Mouse (Mus musculus) MEL (cell line): ENCODE measurements around the gene Ccdc157. TPM values are rescaled to one million over a fixed set of nuclear protein-coding genes. Genes with fewer than 3 reads are reported as not detected.

Experiments used
- DNase-seq: peaks from one replicate; pipeline ENCODE4 v3.0.0; 2011; ENCODE audit warnings: low read depth, low spot score
- H3K27ac ChIP-seq: 2 replicates; pipeline ENCODE4 v1.5.1; 2012; ENCODE audit warnings: low read depth, mild to moderate bottlenecking, control low read depth, low read length, moderate library complexity; ENCODE audit not compliant: control insufficient read depth
- H3K27me3 ChIP-seq, 2 experiments: fragments of 150-350 bp in 1 of 2; sonication (generic) in 1 of 2; 2 replicates each; pipeline ENCODE4 v1.6.1; 2012; ENCODE audit warnings: low read length in 2 of 2, mild to moderate bottlenecking in 2 of 2, improper control_type of control experiment in 1 of 2, moderate library complexity in 1 of 2; ENCODE audit not compliant: insufficient read depth in 2 of 2, control insufficient read depth in 1 of 2
- H3K36me3 ChIP-seq, 2 experiments: 2 replicates each; pipeline ENCODE4 v1.6.1; 2012 to 2014; ENCODE audit warnings: low read length in 2 of 2, improper control_type of control experiment in 1 of 2, inconsistent platforms in 1 of 2, mild to moderate bottlenecking in 1 of 2; ENCODE audit not compliant: insufficient read depth in 2 of 2, control insufficient read depth in 1 of 2
- H3K4me1 ChIP-seq, 2 experiments: fragments of 150-350 bp in 1 of 2; sonication (generic) in 1 of 2; 2 replicates each; pipeline ENCODE4 v1.6.1; 2012; ENCODE audit warnings: low read length in 2 of 2, improper control_type of control experiment in 1 of 2, mild to moderate bottlenecking in 1 of 2; ENCODE audit not compliant: insufficient read depth in 2 of 2, control insufficient read depth in 1 of 2
- H3K4me3 ChIP-seq, 2 experiments: fragments of 150-350 bp in 1 of 2; sonication (generic) in 1 of 2; 2 replicates each; pipeline ENCODE4 v1.5.1; 2012; ENCODE audit warnings: low read depth in 2 of 2, low read length in 2 of 2, mild to moderate bottlenecking in 2 of 2, moderate library complexity in 2 of 2, control low read depth in 1 of 2, improper control_type of control experiment in 1 of 2; ENCODE audit not compliant: control insufficient read depth in 1 of 2, insufficient read depth in 1 of 2
- H3K79me2 ChIP-seq: 2 replicates; pipeline ENCODE4 v1.6.1; 2012; ENCODE audit warnings: mild to moderate bottlenecking, low read length, moderate library complexity; ENCODE audit not compliant: control insufficient read depth, poor library complexity, insufficient read depth
- H3K9ac ChIP-seq: 2 replicates; pipeline ENCODE4 v1.6.1; 2012; ENCODE audit warnings: low read depth, mild to moderate bottlenecking, control low read depth, low read length, moderate library complexity; ENCODE audit not compliant: control insufficient read depth, poor library complexity, severe bottlenecking
- H3K9me3 ChIP-seq: fragments of 150-350 bp; sonication (generic); replicated peaks from 2 replicates; pipeline ENCODE4 v1.6.1; 2012; ENCODE audit warnings: mild to moderate bottlenecking, low read length, improper control_type of control experiment, moderate library complexity; ENCODE audit not compliant: insufficient read depth
- BHLHE40 ChIP-seq: IDR thresholded peaks from 2 replicates; pipeline ENCODE4 v1.6.1; 2012; ENCODE audit warnings: low read depth, mild to moderate bottlenecking, inconsistent platforms, low read length, improper control_type of control experiment, borderline replicate concordance
- CHD2 ChIP-seq: IDR thresholded peaks from 2 replicates; pipeline ENCODE4 v1.6.1; 2011; ENCODE audit warnings: low read length, improper control_type of control experiment
- CTCF ChIP-seq, 3 experiments: IDR thresholded peaks in 2 of 3; conservative IDR thresholded peaks in 1 of 3; 2 replicates each; pipeline ENCODE4 v1.5.1; 2011 to 2012; ENCODE audit warnings: low read length in 3 of 3, low read depth in 2 of 3, mild to moderate bottlenecking in 2 of 3, improper control_type of control experiment in 1 of 3, inconsistent platforms in 1 of 3, mixed read lengths in 1 of 3, moderate library complexity in 1 of 3; ENCODE audit not compliant: control insufficient read depth in 1 of 3, insufficient read depth in 1 of 3, poor library complexity in 1 of 3, severe bottlenecking in 1 of 3
- ELF1 ChIP-seq: IDR thresholded peaks from 2 replicates; pipeline ENCODE4 v1.6.1; 2014; ENCODE audit warnings: low read depth, mild to moderate bottlenecking, inconsistent platforms, low read length, improper control_type of control experiment, moderate library complexity
- ETS1 ChIP-seq: IDR thresholded peaks from 2 replicates; pipeline ENCODE4 v1.6.1; 2012; ENCODE audit warnings: low read depth, mild to moderate bottlenecking, inconsistent platforms, low read length, improper control_type of control experiment, moderate library complexity
- GATA1 ChIP-seq: IDR thresholded peaks from 2 replicates; pipeline ENCODE4 v1.6.1; 2011; ENCODE audit warnings: low read depth, low read length, improper control_type of control experiment
- HCFC1 ChIP-seq: IDR thresholded peaks from 2 replicates; pipeline ENCODE4 v1.6.1; 2012; ENCODE audit warnings: low read depth, mild to moderate bottlenecking, inconsistent platforms, low read length, improper control_type of control experiment, moderate library complexity
- JUND ChIP-seq: IDR thresholded peaks from 2 replicates; pipeline ENCODE4 v1.6.1; 2011; ENCODE audit warnings: low read depth, mild to moderate bottlenecking, improper control_type of control experiment, low read length
- KAT2A ChIP-seq: conservative IDR thresholded peaks from 2 replicates; pipeline ENCODE4 v1.6.1; 2012; ENCODE audit warnings: low read depth, low read length, improper control_type of control experiment, inconsistent platforms
- MAFK ChIP-seq: IDR thresholded peaks from 2 replicates; pipeline ENCODE4 v1.6.1; 2011; ENCODE audit warnings: low read depth, mild to moderate bottlenecking, low read length, improper control_type of control experiment, borderline replicate concordance
- MAX ChIP-seq: IDR thresholded peaks from 2 replicates; pipeline ENCODE4 v1.6.1; 2011; ENCODE audit warnings: low read length, improper control_type of control experiment
- MAZ ChIP-seq: IDR thresholded peaks from 2 replicates; pipeline ENCODE4 v1.6.1; 2012; ENCODE audit warnings: low read depth, mild to moderate bottlenecking, inconsistent platforms, low read length, improper control_type of control experiment
- MXI1 ChIP-seq: IDR thresholded peaks from 2 replicates; pipeline ENCODE4 v1.6.1; 2011; ENCODE audit warnings: mild to moderate bottlenecking, low read depth, low read length, improper control_type of control experiment
- MYC ChIP-seq: IDR thresholded peaks from 2 replicates; pipeline ENCODE4 v1.6.1; 2011; ENCODE audit warnings: low read depth, mild to moderate bottlenecking, low read length, improper control_type of control experiment, moderate library complexity
- NELFE ChIP-seq: IDR thresholded peaks from 2 replicates; pipeline ENCODE4 v1.6.1; 2011; ENCODE audit warnings: low read depth, low read length, improper control_type of control experiment
- NRF1 ChIP-seq: IDR thresholded peaks from 2 replicates; pipeline ENCODE4 v1.6.1; 2014; ENCODE audit warnings: low read depth, mild to moderate bottlenecking, inconsistent platforms, low read length, improper control_type of control experiment, moderate library complexity; ENCODE audit not compliant: poor library complexity, insufficient read depth, severe bottlenecking
- POLR2A ChIP-seq, 2 experiments: IDR thresholded peaks; 2 replicates each; pipeline ENCODE4 v1.6.1; 2011 to 2012; ENCODE audit warnings: low read length in 2 of 2, mild to moderate bottlenecking in 2 of 2, control low read depth in 1 of 2, improper control_type of control experiment in 1 of 2, low read depth in 1 of 2, moderate library complexity in 1 of 2; ENCODE audit not compliant: control insufficient read depth in 1 of 2, insufficient read depth in 1 of 2, poor library complexity in 1 of 2
- POLR2AphosphoS2 ChIP-seq: IDR thresholded peaks from 2 replicates; pipeline ENCODE4 v1.6.1; 2011; ENCODE audit warnings: low read length, improper control_type of control experiment
- RAD21 ChIP-seq: IDR thresholded peaks from 2 replicates; pipeline ENCODE4 v1.6.1; 2011; ENCODE audit warnings: mild to moderate bottlenecking, low read depth, low read length, improper control_type of control experiment
- SIN3A ChIP-seq: IDR thresholded peaks from 2 replicates; pipeline ENCODE4 v1.6.1; 2012; ENCODE audit warnings: low read length, improper control_type of control experiment, inconsistent platforms
- SMC3 ChIP-seq: IDR thresholded peaks from 2 replicates; pipeline ENCODE4 v1.6.1; 2011; ENCODE audit warnings: low read depth, low read length, improper control_type of control experiment
- TAL1 ChIP-seq: IDR thresholded peaks from 2 replicates; pipeline ENCODE4 v1.6.1; 2012; ENCODE audit warnings: mild to moderate bottlenecking, inconsistent platforms, low read length, moderate library complexity, mixed read lengths
- TBP ChIP-seq: IDR thresholded peaks from 2 replicates; pipeline ENCODE4 v1.8.0; 2011; ENCODE audit warnings: low read depth, low read length, improper control_type of control experiment
- UBTF ChIP-seq: IDR thresholded peaks from 2 replicates; pipeline ENCODE4 v1.6.1; 2012; ENCODE audit warnings: low read depth, mild to moderate bottlenecking, inconsistent platforms, low read length, improper control_type of control experiment, moderate library complexity, borderline replicate concordance; ENCODE audit not compliant: insufficient read depth
- USF1 ChIP-seq: IDR thresholded peaks from 2 replicates; pipeline ENCODE4 v1.6.1; 2014; ENCODE audit warnings: low read depth, mild to moderate bottlenecking, inconsistent platforms, low read length, improper control_type of control experiment, moderate library complexity
- USF2 ChIP-seq, 2 experiments: IDR thresholded peaks; 2 replicates each; pipeline ENCODE4 v1.6.1; 2011 to 2012; ENCODE audit warnings: improper control_type of control experiment in 2 of 2, low read length in 2 of 2, borderline replicate concordance in 1 of 2, inconsistent platforms in 1 of 2, low read depth in 1 of 2, mild to moderate bottlenecking in 1 of 2; ENCODE audit not compliant: insufficient read depth in 1 of 2
- ZC3H11A ChIP-seq: IDR thresholded peaks from 2 replicates; pipeline ENCODE4 v1.6.1; 2012; ENCODE audit warnings: low read depth, mild to moderate bottlenecking, inconsistent platforms, low read length, improper control_type of control experiment
- ZMIZ1 ChIP-seq: IDR thresholded peaks from 2 replicates; pipeline ENCODE4 v1.6.1; 2012; ENCODE audit warnings: low read depth, mild to moderate bottlenecking, inconsistent platforms, low read length, improper control_type of control experiment, moderate library complexity
- polyA plus RNA-seq, 2 experiments: library from polyadenylated mRNA; stranded (reverse) in 1 of 2; unstranded in 1 of 2; fragments of >175 nt in 1 of 2; fragments of >200 nt in 1 of 2; gene quantifications; 2 replicates each; pipeline versions ENCODE4 v1.2.1 to v1.2.4; 2012; ENCODE audit warnings: low replicate concordance in 2 of 2, low read depth in 1 of 2; ENCODE audit not compliant: insufficient read length in 2 of 2, insufficient read depth in 1 of 2, missing spikeins in 1 of 2
- total RNA-seq: library from RNA; depleted of rRNA; stranded (reverse); fragments of 300-350 nt; gene quantifications from 2 replicates; pipeline ENCODE4 v1.2.3, GENCODE M21; 2012

The Ccdc157 gene
- total and polyA plus RNA-seq, 3 experiments, result 2.0 to 2.9 TPM; not detected in 1

DNA sequence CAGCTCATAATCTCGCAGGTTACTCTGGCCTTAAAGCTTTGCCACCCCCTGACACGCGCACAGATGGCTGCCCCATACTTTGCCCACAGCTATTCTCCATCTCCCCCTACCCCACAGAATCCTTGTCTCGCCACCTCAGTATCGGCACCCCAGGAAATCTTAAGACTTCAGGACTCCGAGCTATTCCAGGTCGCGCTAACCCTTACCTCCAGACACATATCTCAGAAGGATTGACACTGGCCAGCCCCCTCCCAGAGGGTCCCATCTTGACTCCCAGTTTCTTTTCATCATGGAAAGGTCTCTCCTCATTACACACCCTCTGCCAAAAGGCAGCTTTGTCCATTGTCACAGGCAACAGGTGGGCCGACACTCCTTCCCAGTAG, 27.2 kb upstream of the Ccdc157 start:
- Histone ChIP-seq H3K27me3 (no peaks in the 10 kb centered on the region), H3K36me3 (peaks cover 5 to 11% of the 10 kb centered on the region in 2 experiments), H3K27ac (no peak overlapping the region), H3K4me1 (peaks cover 0 to 10% of the 10 kb centered on the region in 2 experiments; a peak in 3 of 4 replicates), H3K9me3 (no peaks in the 10 kb centered on the region), H3K9ac (peak overlapping the region; percentile 85), H3K79me2 (peaks cover 8% of the 10 kb centered on the region), H3K4me3 (peak overlapping the region; percentile 74 to 91)
- TF ChIP-seq KAT2A (no peak), SMC3 (no peak), POLR2AphosphoS2 (no peak), BHLHE40 (no peak), USF1 (no peak), ZMIZ1 (no peak)
- no peak for DNase-seq

GRCm38 (mm10) chr11:4186486-4187317, 26.6 kb upstream of the Ccdc157 start, which contains the start of gene Tbc1d10a:
Gene Tbc1d10a, plus strand, starts transcription at chr11:4186789.
- no peaks in the 10 kb centered on the region for H3K27me3 ChIP-seq
- H3K4me3 ChIP-seq, result peak within 1 kb of the TSS; percentile 83 to 91
- H3K9me3 ChIP-seq, result no peaks in the 10 kb centered on the region
- H3K27ac ChIP-seq, result no peak within 1 kb of the TSS
- TF ChIP-seq ZMIZ1 (peak; percentile 93), NELFE (peak; percentile 91), ETS1 (no peak), MAFK (no peak), POLR2A (IDR thresholded peaks at IDR 0.05; ENCODE audit: control insufficient read depth in 1 of 2, insufficient read depth in 1 of 2, low read depth in 1 of 2, low read length in 2 of 2, poor library complexity in 1 of 2) (peak; percentile 85 to 97), RAD21 (no peak), NRF1 (no peak), SMC3 (0 out of 2 replicates have a peak, but pooled peaks have one; percentile 9), SIN3A (peak; percentile 79), ELF1 (peak; percentile 97), USF2 (IDR thresholded peaks at IDR 0.05; ENCODE audit: borderline replicate concordance in 1 of 2, insufficient read depth in 1 of 2, low read depth in 1 of 2, low read length in 2 of 2) (no peak), CTCF (IDR thresholded peaks at IDR 0.05 in 2 of 3, conservative IDR thresholded peaks at IDR 0.05 in 1 of 3; ENCODE audit: control insufficient read depth in 1 of 3, insufficient read depth in 1 of 3, low read depth in 2 of 3, low read length in 3 of 3, poor library complexity in 1 of 3, severe bottlenecking in 1 of 3) (0 out of 6 replicates have a peak, but pooled peaks of 1 of the 3 experiments have one; percentile 5), USF1 (peak; percentile 61), MAZ (peak; percentile 71; the same call in 1 of the 2 replicates), HCFC1 (peak; percentile 75), POLR2AphosphoS2 (peak; percentile 88), MAX (peak; percentile 38; the same call in 1 of the 2 replicates), TBP (0 out of 2 replicates have a peak, but pooled peaks have one; percentile 42), UBTF (peak; percentile 92; the same call in 1 of the 2 replicates), MXI1 (peak; percentile 25), CHD2 (peak; percentile 52; the same call in 1 of the 2 replicates), JUND (no peak), KAT2A (peak; percentile 45; the same call in 1 of the 2 replicates), MYC (no peak), GATA1 (no peak), ZC3H11A (no peak), TAL1 (no peak)
- peaks cover 0 to 10% of the 10 kb centered on the region in 2 experiments; a peak in 3 of 4 replicates for H3K4me1 ChIP-seq
- peak; percentile 99 for DNase-seq
- peaks cover 8% of the 10 kb centered on the region for H3K79me2 ChIP-seq
- H3K36me3 ChIP-seq, result peaks cover 9 to 11% of the 10 kb centered on the region in 2 experiments
- H3K9ac ChIP-seq, result peak within 1 kb of the TSS; percentile 85
